Mouse (Mus musculus) layer of hippocampus, adult 18-20 months (tissue): ENCODE measurements around the gene Cops3. TPM values are rescaled to one million over a fixed set of nuclear protein-coding genes. Genes with fewer than 3 reads are reported as not detected.

ENCODE experiments used
- DNase-seq, 2 experiments: peaks; one replicate each; pipeline ENCODE4 v3.0.0; 2022; ENCODE audit warnings: low spot score in 2 of 2
- total RNA-seq, 2 experiments: library from RNA; stranded (reverse); gene quantifications; 2 replicates each; pipeline ENCODE4 v1.2.3; 2021

Cops3 gene
- total RNA-seq, 2 experiments from 2014 or later: 72.0 to 73.3 TPM

GRCm38 (mm10) chr11:59811211-59811610 is 28.4 kb downstream of the Cops3 start:
- no peak for DNase-seq

DNA sequence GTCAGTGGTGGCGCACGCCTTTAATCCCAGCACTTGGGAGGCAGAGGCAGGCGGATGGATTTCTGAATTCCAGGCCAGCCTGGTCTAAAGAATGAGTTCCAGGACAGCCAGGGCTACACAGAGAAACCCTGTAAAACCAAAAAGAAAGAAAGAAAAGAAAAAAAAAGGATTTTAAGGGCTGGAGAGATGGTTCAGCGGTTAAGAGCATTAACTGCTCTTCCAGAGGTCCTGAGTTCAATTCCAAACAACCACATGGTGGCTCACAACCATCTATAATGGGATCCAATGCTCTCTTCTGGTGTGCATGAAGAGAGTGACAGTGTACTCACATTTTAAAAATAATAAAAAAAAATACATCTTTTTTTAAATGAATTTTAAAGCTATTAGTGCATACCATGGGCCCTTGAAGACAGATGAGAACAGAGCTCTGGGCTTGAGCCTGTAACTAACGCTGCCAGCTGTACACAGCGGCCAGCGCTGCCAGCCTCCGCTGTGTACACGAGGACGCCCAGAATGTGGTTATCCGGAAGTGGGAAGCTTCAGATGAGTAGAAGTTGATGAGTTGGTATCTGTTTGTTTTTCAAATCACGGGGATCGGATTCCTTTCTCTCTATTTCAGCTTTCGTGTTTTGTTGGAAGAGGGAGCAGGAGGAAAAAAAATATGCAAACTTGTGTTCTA is 29.0 kb downstream of the Cops3 start:
- no peak for DNase-seq

GRCm38 (mm10) chr11:59809670-59810474 is 29.8 kb downstream of the Cops3 start, which contains the start of gene Flcn:
Gene Flcn, minus strand, starts transcription at chr11:59810016.
- DNase-seq: peak; percentile 80 to 88

DNA sequence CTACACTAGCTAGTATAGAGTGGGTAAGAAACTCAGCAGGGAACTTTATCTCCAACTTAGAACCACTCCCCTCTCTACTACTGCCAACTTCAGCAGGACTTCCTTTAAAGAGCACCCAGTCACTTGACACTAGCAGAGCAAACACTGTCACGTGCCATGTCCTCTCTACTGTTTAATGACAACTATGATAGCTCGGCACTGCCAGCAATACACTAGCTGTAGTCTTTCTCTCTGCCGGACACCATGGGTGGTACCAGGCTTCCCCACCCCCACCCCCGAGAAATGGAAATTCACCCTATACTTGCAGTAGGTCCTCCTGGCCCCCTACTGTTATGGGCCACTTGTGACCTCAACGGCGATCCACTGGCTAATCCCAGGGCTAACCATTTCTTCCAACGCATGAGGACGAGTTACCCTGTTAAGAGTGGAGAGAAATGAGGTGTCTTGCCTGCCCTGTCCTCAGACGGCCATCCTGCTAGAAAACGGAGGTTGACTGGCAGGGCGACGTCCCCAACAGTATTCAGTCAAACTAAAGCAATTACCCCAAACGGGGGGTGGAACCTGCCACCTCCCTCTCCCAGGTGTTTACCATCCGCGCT is 30.5 kb downstream of the Cops3 start:
- DNase-seq: no peak

DNA sequence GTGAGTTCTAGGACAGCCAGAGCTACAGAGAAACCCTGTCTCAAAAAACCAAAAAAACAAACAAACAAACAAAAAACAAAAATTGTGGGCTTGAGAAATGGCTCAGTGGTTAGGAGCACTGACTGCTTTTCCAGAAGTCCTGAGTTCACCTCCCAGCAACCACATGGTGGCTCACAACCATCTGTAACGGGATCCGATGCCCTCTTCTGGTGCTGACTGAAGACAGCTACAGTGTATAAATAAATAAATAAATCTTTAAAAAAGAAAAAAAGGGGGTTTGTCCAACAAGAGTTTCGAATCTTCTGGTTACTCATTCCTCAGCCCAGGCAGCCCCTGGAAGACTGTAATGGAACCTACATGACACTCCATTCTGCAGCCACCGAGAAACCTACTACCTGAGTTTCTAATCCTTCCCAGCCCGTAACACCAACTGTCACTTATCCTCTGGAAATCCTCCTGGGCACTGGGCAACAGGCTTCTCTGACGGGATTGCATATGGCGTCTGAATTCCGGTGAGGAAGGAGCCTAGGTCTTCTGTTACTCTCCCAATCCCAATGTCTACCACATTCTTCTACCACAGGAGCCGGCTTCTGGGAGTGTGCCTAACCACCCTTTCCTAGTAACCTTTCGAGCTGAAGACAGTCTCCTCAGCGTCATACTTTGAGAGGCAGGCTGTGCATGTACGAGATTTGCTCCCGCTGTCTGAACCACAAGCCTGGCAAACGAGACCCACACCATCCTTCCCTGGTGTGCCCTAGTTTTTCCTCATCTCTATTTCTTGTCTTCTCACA is 31.3 kb downstream of the Cops3 start:
- no peak for DNase-seq

GRCm38 (mm10) chr11:59805656-59806055 is 34.0 kb downstream of the Cops3 start:
- no peak for DNase-seq

DNA sequence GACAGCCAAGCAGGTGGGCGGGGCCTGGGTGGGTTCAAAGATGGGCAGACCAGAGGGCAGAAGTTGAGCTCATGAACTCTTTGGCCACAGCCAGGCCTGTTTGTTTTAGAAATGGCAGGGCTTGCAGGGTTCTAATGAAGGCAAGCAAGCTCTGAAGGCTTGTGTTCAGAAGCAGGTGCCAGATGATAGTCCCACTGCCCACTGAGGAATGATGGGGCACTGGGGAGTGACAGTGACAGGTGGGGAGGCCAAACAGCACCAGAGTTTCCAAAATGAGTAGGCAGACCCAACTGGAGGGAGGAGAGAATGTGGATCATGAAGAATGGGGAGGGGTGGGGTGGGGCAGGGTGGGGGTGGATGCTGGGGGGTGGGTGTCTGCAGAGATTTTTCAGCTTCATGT is 34.4 kb downstream of the Cops3 start:
- DNase-seq: no peak

DNA sequence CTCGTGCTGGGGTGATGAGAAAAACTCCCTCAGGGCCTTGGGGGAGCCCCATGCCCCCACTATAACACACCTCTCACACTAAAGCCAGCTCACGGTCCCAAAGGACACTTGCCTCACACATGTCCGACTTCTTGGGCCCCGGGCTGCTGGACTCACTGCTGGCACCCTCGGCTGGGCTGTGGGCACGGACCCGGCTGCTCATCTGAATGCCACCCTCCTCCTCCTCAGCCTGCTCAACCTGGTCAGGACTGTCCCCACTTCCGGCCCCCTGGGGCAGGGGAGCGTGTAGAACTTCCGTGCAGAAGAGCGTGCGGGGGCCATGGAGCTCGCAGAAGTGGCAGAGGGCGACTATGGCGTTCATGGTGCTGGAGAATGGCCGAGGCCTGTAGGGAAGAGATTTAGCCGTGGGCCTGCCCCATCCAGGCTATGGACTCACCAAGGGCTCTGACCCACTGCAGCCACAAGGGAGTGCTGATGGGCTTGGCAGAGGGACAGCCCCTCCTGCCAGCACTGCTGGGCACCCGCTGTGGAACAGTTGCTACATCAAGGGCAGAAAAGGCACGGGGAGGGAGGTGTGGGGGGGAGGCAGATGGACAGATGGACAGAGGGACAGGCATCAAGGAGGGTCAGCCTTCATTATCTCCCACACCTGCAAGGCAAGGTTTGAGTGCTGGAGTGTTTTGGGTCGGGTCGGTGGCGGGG is 35.1 kb downstream of the Cops3 start:
- DNase-seq: no peak

DNA sequence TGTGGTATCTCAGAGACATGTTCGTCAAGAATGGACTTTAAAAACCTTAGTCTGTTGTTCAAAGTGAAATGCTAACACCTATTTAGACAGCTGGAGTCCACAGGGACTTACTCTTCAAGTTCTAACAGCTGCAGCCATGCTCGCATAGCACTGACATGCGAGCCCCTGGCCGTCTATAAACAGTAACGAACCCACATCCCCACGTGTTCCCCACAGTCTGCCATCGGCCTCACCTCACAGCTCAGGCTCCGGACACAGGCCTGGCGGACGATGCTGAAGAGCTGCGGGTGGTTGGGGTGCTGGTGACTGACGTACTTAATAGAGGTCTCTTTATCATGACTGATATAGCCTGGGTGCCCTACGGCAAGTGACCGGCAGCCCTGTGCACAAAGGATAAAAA is 36.1 kb downstream of the Cops3 start:
- DNase-seq: no peak

- no peak for DNase-seq
These were observed 37.8 kb downstream of the Cops3 start for GRCm38 (mm10) chr11:59801881-59802280.

GRCm38 (mm10) chr11:59800412-59800811 is 39.2 kb downstream of the Cops3 start:
- no peak for DNase-seq

GRCm38 (mm10) chr11:59793390-59793789 is 46.2 kb downstream of the Cops3 start:
- DNase-seq: no peak

DNA sequence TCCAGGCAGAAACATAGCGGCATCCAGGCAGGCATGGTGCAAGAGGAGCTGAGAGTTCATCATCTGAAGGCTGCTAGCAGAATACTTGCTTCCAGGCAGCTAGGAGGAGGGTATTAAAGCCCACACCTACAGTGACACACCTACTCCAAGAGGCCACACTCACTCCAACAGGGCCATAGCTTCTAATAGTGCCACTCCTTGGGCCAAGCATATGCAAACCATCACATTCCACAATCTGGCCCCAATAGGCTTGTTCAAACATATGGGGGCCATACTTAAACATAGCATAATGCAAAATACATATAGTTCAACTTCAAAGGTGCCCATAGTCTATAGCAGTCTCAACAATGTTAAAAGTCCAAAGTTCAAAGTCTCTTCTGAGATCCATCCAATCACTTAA is 50.3 kb downstream of the Cops3 start:
- DNase-seq: no peak

DNA sequence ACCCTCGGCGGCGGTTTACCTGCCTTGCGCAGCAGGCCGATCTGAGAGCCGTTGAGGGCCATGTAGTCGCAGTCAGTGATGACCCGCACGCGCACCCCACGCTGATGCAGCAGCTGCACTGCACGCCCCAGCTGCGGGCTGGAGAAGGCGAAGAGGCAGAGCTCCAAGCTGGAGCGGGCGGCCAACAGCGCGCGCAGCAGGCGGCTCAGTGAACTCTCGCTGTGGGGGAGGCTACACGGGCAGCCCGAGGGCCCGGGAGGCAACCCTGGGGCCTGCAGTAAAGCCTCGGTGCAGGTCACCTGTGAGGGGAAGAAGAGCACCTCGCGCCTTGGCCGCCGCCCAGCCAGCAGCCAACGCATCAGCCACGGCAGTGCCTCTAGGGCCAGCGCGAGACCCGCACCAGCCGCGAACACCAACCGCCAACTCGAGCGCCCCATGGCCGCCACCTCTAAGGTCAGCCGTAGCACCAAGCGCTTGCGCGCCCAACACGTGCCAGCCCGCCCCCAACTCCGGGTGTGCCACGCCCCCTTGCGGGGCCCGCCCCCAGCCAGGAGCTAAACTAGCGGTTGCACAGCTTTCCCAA is 52.3 kb downstream of the Cops3 start, which contains the start of gene Pld6:
Gene Pld6 (minus strand): TSS at position 447 of the 583 bp plus-strand sequence.
- no peak for DNase-seq

DNA sequence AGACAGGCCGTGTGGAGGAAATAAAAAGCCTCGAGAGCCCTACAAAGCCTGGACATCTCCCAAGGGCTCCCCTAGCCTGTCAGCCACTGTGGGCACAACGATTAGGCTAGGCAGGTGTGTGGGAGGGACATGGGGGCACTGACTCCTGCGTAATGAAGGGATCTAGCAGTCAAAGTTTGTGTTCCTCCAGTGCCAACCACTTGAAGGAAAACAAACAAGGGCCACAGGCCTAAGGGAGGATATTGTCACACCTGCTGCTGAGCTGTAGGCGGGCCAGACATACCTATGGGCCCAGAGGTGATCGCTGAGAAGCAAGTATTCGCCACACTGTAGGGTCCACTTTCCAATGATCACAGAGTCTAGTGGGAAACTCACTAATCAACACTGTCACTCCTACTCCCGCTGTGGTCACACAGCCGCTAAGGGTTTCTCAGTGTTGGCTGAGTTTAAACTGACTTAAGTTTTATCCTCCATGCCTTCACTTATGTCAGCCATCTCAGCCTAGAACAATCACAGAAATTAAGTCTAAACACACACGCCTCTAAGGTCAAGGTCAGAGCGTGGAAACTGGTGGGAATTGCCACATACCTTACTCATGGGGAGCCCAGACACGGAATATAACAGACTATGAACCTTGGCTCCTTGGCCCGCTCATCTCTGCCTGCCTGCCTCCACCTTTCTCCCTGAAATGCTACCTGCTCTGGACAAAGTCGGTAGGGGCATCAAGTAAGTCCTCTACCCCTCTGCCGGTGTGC is 53.0 kb downstream of the Cops3 start:
- no peak for DNase-seq

- no peak for DNase-seq
These were observed 56.0 kb downstream of the Cops3 start for GRCm38 (mm10) chr11:59783591-59783990.

GRCm38 (mm10) chr11:59782091-59782590 is 57.5 kb downstream of the Cops3 start:
- no peak for DNase-seq

GRCm38 (mm10) chr11:59780241-59780640 is 59.4 kb downstream of the Cops3 start:
- DNase-seq: no peak

GRCm38 (mm10) chr11:59779406-59779805 is 60.2 kb downstream of the Cops3 start:
- DNase-seq: no peak
